Mouse (Mus musculus) limb, embryonic 11.5 days (tissue): ENCODE measurements around the gene Pax3. TPM values are rescaled to one million over a fixed set of nuclear protein-coding genes. Genes with fewer than 3 reads are reported as not detected.

ENCODE experiments used
- ATAC-seq: fragments of 200-750 bp; cut with Nextera tagmentation; 2 replicates; pipeline ENCODE4 v1.8.0; 2017; ENCODE audit warnings: low read depth; ENCODE audit not compliant: insufficient number of reproducible peaks, low FRiP score, low TSS enrichment
- DNase-seq: peaks from one replicate; pipeline ENCODE4 v3.0.0-alpha.2; 2015; ENCODE audit warnings: low spot score
- H3K27ac ChIP-seq: fragments of 300-500 bp; sonication (generic); replicated peaks from 2 replicates; pipeline ENCODE4 v1.5.1; 2014; ENCODE audit warnings: low read depth, mild to moderate bottlenecking, low read length
- H3K27me3 ChIP-seq: fragments of 300-500 bp; sonication (generic); 2 replicates; pipeline ENCODE4 v1.6.1; 2014; ENCODE audit warnings: mild to moderate bottlenecking, low read length, mixed read lengths; ENCODE audit not compliant: control insufficient read depth, insufficient read depth
- H3K36me3 ChIP-seq: fragments of 300-500 bp; sonication (generic); 2 replicates; pipeline ENCODE4 v1.6.1; 2014; ENCODE audit warnings: mild to moderate bottlenecking, low read length, moderate library complexity, mixed read lengths; ENCODE audit not compliant: control insufficient read depth, insufficient read depth
- H3K4me1 ChIP-seq: fragments of 300-500 bp; sonication (generic); 2 replicates; pipeline ENCODE4 v1.6.1; 2014; ENCODE audit warnings: low read length, mixed read lengths; ENCODE audit not compliant: control insufficient read depth, insufficient read depth
- H3K4me2 ChIP-seq: fragments of 300-500 bp; sonication (generic); 2 replicates; pipeline ENCODE4 v1.6.1; 2014; ENCODE audit warnings: low read depth, mild to moderate bottlenecking, moderate library complexity; ENCODE audit not compliant: severe bottlenecking
- H3K4me3 ChIP-seq: fragments of 300-500 bp; sonication (generic); 2 replicates; pipeline ENCODE4 v1.5.1; 2014; ENCODE audit warnings: low read depth, low read length
- H3K9ac ChIP-seq: fragments of 300-500 bp; sonication (generic); 2 replicates; pipeline ENCODE4 v1.6.1; 2014; ENCODE audit warnings: mild to moderate bottlenecking, low read length
- H3K9me3 ChIP-seq: fragments of 300-500 bp; sonication (generic); 2 replicates; pipeline ENCODE4 v1.6.1; 2016; ENCODE audit warnings: low read length; ENCODE audit not compliant: control insufficient read depth
- WGBS: fragments of 180-500 bp; shearing (Covaris S2); extraction: QIAGEN DNeasy Blood & Tissue Kit; methylation state at CpG from one replicate; pipeline ENCODE4 v1.1.7; 2014; 5-methylcytosine and 5-hydroxymethylcytosine counted together
- polyA plus RNA-seq: library from polyadenylated mRNA; unstranded; fragments of >200 nt; fragmentation: Nextera tagmentation; extraction: Ambion mirVana; gene quantifications from 2 replicates; pipeline ENCODE4 v1.2.1, GENCODE M21; 2014

Gene Pax3
- polyA plus RNA-seq, result 5.0 and 5.6 TPM in 2 replicates

- peak within 1 kb of the TSS; percentile 49 for H3K4me2 ChIP-seq
- H3K9me3 ChIP-seq, result no peaks in the 10 kb centered on the region
- WGBS, result under 1% methylated on average over 36 of the region's 37 CpGs
- ATAC-seq (peak; percentile 56; the same call in 1 of the 2 replicates), DNase-seq (peak; percentile 68)
- 0 out of 2 replicates have a peak, but pooled peaks cover 7% of the 10 kb centered on the region for H3K4me1 ChIP-seq
- peaks cover 93% of the 10 kb centered on the region for H3K27me3 ChIP-seq
- H3K9ac ChIP-seq, result 0 out of 2 replicates have a peak within 1 kb of the TSS, but pooled peaks have one; percentile 22
- H3K36me3 ChIP-seq, result no peaks in the 10 kb centered on the region
- H3K4me3 ChIP-seq, result peak within 1 kb of the TSS; percentile 31
- 0 out of 2 replicates have a peak within 1 kb of the TSS, but pooled peaks have one; percentile 18 for H3K27ac ChIP-seq
Measured at GRCm38 (mm10) chr1:78196751-78197311, at the start of gene Pax3. Gene Pax3 (minus strand): TSS chr1:78197134.

DNA sequence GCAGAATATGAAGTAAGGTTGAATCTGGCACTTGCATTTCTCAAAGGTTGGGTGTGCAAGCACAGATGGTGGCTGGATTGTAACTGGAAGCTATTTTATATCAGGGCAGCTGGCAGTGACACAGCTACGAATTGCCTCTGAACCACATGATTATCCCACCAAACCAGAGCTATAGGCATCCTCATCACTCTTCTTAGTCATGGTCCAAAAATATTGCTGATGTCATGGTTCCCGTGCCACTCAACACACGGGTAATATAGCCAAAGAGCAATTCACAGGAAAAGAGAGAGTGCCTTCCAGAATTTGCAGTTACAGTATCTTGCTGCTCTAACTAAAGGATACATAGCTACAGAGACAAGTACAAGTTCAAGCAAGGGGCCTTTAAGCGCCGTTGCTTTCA lies 37.4 kb upstream of the Pax3 start:
- Histone ChIP-seq H3K4me1 (no peaks in the 10 kb centered on the region), H3K4me2 (no peak overlapping the region), H3K27me3 (no peaks in the 10 kb centered on the region), H3K4me3 (no peak overlapping the region), H3K9me3 (no peaks in the 10 kb centered on the region), H3K9ac (no peak overlapping the region), H3K27ac (no peak overlapping the region), H3K36me3 (no peaks in the 10 kb centered on the region)
- no peak for ATAC-seq
- no peak for DNase-seq
- WGBS, result 89% methylated on average over 5 of the region's 5 CpGs

DNA sequence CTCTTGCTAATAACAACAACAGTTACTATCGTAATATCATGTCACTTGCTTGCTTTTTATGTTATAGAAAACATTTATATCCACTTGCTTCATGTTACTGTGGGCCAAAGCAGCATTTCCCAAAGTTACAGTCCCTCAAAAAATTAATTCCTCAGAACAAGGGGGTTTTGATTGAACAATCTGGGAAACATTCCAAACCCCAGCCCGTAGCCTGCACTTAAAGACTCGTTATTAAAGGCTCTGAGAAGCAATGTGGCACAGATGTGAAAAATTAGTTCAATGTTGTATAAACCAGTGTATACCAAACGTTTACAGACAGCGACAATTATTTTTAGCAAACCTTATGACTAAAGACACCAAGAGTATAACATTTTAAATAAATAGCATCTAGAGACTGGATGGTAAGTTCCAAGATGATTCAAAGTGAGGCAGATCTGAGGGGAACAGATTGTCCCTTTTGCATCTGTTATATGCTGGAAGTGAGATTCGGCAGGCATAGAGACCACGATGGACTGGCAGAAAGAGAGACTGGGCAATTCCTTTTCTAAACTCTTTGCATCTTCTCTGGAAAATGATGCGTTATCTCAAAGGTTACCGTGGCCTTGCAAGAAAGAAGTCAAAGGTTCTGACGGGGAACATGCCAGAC lies 35.1 kb upstream of the Pax3 start:
- 61% methylated on average over 10 of the region's 10 CpGs for WGBS
- H3K36me3 ChIP-seq, result no peaks in the 10 kb centered on the region
- no peak overlapping the region for H3K4me2 ChIP-seq
- H3K9me3 ChIP-seq, result no peaks in the 10 kb centered on the region
- no peaks in the 10 kb centered on the region for H3K27me3 ChIP-seq
- DNase-seq (peak; percentile 20), ATAC-seq (no peak)
- no peak overlapping the region for H3K27ac ChIP-seq
- H3K4me1 ChIP-seq, result no peaks in the 10 kb centered on the region
- H3K9ac ChIP-seq, result no peak overlapping the region
- no peak overlapping the region for H3K4me3 ChIP-seq

DNA sequence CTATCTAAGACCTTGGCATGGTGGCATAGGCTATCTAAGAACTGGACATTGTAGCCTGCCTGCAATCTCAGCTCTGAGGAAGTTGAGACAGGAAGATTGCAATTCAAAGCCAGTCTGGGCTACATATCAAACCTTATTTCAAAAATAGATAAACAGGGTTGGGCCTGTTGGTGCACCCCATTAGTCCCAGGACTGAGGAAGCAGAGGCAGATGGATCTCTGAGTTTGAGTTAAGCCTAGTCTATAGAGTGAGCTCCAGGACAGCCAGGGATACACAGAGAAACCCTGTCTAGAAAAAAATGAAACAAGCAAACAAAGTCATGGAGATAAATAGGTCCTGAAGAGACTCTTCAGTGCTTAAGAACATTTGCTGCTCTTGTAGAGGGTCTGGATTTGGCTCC lies 32.9 kb upstream of the Pax3 start:
- H3K4me3 ChIP-seq, result no peak overlapping the region
- H3K27me3 ChIP-seq, result no peaks in the 10 kb centered on the region
- H3K4me2 ChIP-seq, result no peak overlapping the region
- DNase-seq, result no peak
- no peaks in the 10 kb centered on the region for H3K36me3 ChIP-seq
- ATAC-seq, result no peak
- H3K9me3 ChIP-seq, result no peaks in the 10 kb centered on the region
- H3K27ac ChIP-seq, result no peak overlapping the region
- no peaks in the 10 kb centered on the region for H3K4me1 ChIP-seq
- H3K9ac ChIP-seq, result no peak overlapping the region

- H3K4me1 ChIP-seq, result no peaks in the 10 kb centered on the region
- no peak overlapping the region for H3K27ac ChIP-seq
- no peak overlapping the region for H3K4me2 ChIP-seq
- ATAC-seq, result no peak
- no peak overlapping the region for H3K9ac ChIP-seq
- H3K36me3 ChIP-seq, result no peaks in the 10 kb centered on the region
- no peaks in the 10 kb centered on the region for H3K27me3 ChIP-seq
- no peak overlapping the region for H3K4me3 ChIP-seq
- DNase-seq, result no peak
- H3K9me3 ChIP-seq, result no peaks in the 10 kb centered on the region
- WGBS, result 67% methylated on average over 5 of the region's 5 CpGs
Measured at GRCm38 (mm10) chr1:78228771-78229170, 31.8 kb upstream of the Pax3 start.

GRCm38 (mm10) chr1:78218057-78218780 lies 21.3 kb upstream of the Pax3 start:
- Histone ChIP-seq H3K9ac (no peak overlapping the region), H3K9me3 (no peaks in the 10 kb centered on the region), H3K4me3 (0 out of 2 replicates have a peak overlapping the region, but pooled peaks have one; percentile 37), H3K27ac (no peak overlapping the region), H3K27me3 (peaks cover 64% of the 10 kb centered on the region), H3K4me1 (peaks cover 14% of the 10 kb centered on the region), H3K4me2 (no peak overlapping the region), H3K36me3 (no peaks in the 10 kb centered on the region)
- under 1% methylated on average over 19 of the region's 19 CpGs for WGBS
- ATAC-seq (0 out of 2 replicates have a peak, but pooled peaks have one; percentile 55), DNase-seq (peak; percentile 46)

GRCm38 (mm10) chr1:78217151-78218034 lies 20.5 kb upstream of the Pax3 start:
- no peaks in the 10 kb centered on the region for H3K36me3 ChIP-seq
- peaks cover 14% of the 10 kb centered on the region for H3K4me1 ChIP-seq
- H3K4me3 ChIP-seq, result peak overlapping the region; percentile 37
- peaks cover 72% of the 10 kb centered on the region for H3K27me3 ChIP-seq
- peak overlapping the region; percentile 95 for H3K4me2 ChIP-seq
- H3K27ac ChIP-seq, result no peak overlapping the region
- DNase-seq (peak; percentile 74), ATAC-seq (0 out of 2 replicates have a peak, but pooled peaks have one; percentile 29)
- no peaks in the 10 kb centered on the region for H3K9me3 ChIP-seq
- peak overlapping the region; percentile 19; the same call in 1 of the 2 replicates for H3K9ac ChIP-seq
- under 1% methylated on average over 77 of the region's 79 CpGs for WGBS
